ENCODE assay signal across 10 mouse cellular contexts in genomic region chr12:3843918-3844317, GRCm38 (mm10). TPM values are rescaled to one million over a fixed set of nuclear protein-coding genes. Genes with fewer than 3 reads are reported as not detected.
DNase-seq lines count a peak whose midpoint lies in the region; ATAC-seq and TF ChIP-seq lines count a peak whose summit lies in the region.
"Had no signal": no experiment of that assay in that cellular context is flagged by ENCODE, and none has a peak within 500 bp of the region (broad histone marks: within the 10 kb centered on the region; RNA-seq: fewer than 3 reads in every experiment).

No protein-coding gene starts in this region.

- peak overlapping the region; percentile 39; the same call in 1 of the 2 replicates for H3K27ac ChIP-seq in layer of hippocampus, adult 2 months
- H3K27ac ChIP-seq in embryonic facial prominence, embryonic 15.5 days (replicated peaks) = peak overlapping the region; percentile 59
- peak overlapping the region; percentile 48; the same call in 1 of the 2 replicates for H3K27ac ChIP-seq in hindbrain, postnatal 0 days
- H3K27ac ChIP-seq in olfactory bulb, adult 2 months (ENCODE audit: insufficient read depth, low read depth, low read length) = 0 out of 2 replicates have a peak overlapping the region, but pooled peaks have one; percentile 2

- no peaks in the 10 kb centered on the region for H3K27me3 ChIP-seq in embryonic facial prominence, embryonic 15.5 days
- H3K27me3 ChIP-seq in hindbrain, postnatal 0 days (ENCODE audit: insufficient read depth, low read length) = no peaks in the 10 kb centered on the region

- H3K4me3 ChIP-seq in layer of hippocampus, adult 2 months = no peak overlapping the region
- H3K4me3 ChIP-seq in embryonic facial prominence, embryonic 15.5 days (replicated peaks) = no peak overlapping the region
- H3K4me3 ChIP-seq in hindbrain, postnatal 0 days (ENCODE audit: low read length) = no peak overlapping the region
- H3K4me3 ChIP-seq in olfactory bulb, adult 2 months (ENCODE audit: insufficient read depth, low read depth, low read length) = no peak overlapping the region
- H3K4me3 ChIP-seq: myocyte had no signal

- H3K36me3 ChIP-seq in embryonic facial prominence, embryonic 15.5 days = peaks cover 42% of the 10 kb centered on the region
- peaks cover 12% of the 10 kb centered on the region; the same call in 1 of the 2 replicates for H3K36me3 ChIP-seq in hindbrain, postnatal 0 days (ENCODE audit: insufficient read depth, low read length)
- H3K36me3 ChIP-seq: G1E had no signal

- TF ChIP-seq POLR2A in olfactory bulb, adult 2 months (IDR thresholded peaks at IDR 0.05; ENCODE audit: insufficient read depth, low read depth, low read length) = no peak

- H3K9ac ChIP-seq in embryonic facial prominence, embryonic 15.5 days = no peak overlapping the region
- H3K9ac ChIP-seq in hindbrain, postnatal 0 days (replicated peaks; ENCODE audit: low read length) = no peak overlapping the region

- H3K4me1 ChIP-seq in embryonic facial prominence, embryonic 15.5 days = peaks cover 38% of the 10 kb centered on the region
- peaks cover 13% of the 10 kb centered on the region for H3K4me1 ChIP-seq in hindbrain, postnatal 0 days (ENCODE audit: insufficient read depth, low read length)
- H3K4me1 ChIP-seq in olfactory bulb, adult 2 months (ENCODE audit: control insufficient read depth, insufficient read depth, low read length) = peaks cover 37% of the 10 kb centered on the region

- ATAC-seq in embryonic facial prominence, embryonic 15.5 days (ENCODE audit: insufficient number of reproducible peaks, low FRiP score, low TSS enrichment, low read depth) = peak; percentile 15; the same call in 1 of the 2 replicates
- ATAC-seq in hindbrain, postnatal 0 days = no peak; the same call in 1 of the 2 replicates

- no peak for DNase-seq in layer of hippocampus, adult 2 months (ENCODE audit: low spot score in 2 of 2)
- no peak for DNase-seq in layer of hippocampus, postnatal 36 days
- DNase-seq in hindbrain, postnatal 0 days (ENCODE audit: low spot score) = no peak
- no peak for DNase-seq in left cerebral cortex, adult 11 months (ENCODE audit: low spot score)
- no peak for DNase-seq in left cerebral cortex, adult 18-20 months (ENCODE audit: low spot score in 2 of 2)
- DNase-seq: adrenal gland, postnatal 25 days had no signal

- TF ChIP-seq CTCF in layer of hippocampus, adult 2 months (conservative IDR thresholded peaks at IDR 0.05) = no peak
- TF ChIP-seq CTCF in hindbrain, postnatal 0 days (IDR thresholded peaks at IDR 0.05; ENCODE audit: low read depth) = no peak
- no peak for TF ChIP-seq CTCF in olfactory bulb, adult 2 months (IDR thresholded peaks at IDR 0.05; ENCODE audit: insufficient read depth, low read depth, low read length)

- no peak overlapping the region for H3K4me2 ChIP-seq in embryonic facial prominence, embryonic 15.5 days (replicated peaks)
- H3K4me2 ChIP-seq in hindbrain, postnatal 0 days (ENCODE audit: low read depth, low read length) = no peak overlapping the region

- WGBS in embryonic facial prominence, embryonic 15.5 days = 9% methylated on average over 7 of the region's 7 CpGs
- WGBS in hindbrain, postnatal 0 days = 30% methylated on average over 7 of the region's 7 CpGs
- 30% methylated on average over 7 of the region's 7 CpGs for WGBS in olfactory bulb, adult 2 months

- no peaks in the 10 kb centered on the region for H3K9me3 ChIP-seq in embryonic facial prominence, embryonic 15.5 days (replicated peaks)
- H3K9me3 ChIP-seq in hindbrain, postnatal 0 days (ENCODE audit: low read length) = no peaks in the 10 kb centered on the region
- H3K9me3 ChIP-seq: G1E had no signal

RNA-seq across cellular contexts. Expression of gene Dnmt3a, which starts 38.1 kb away (rescaled TPM):
- 10 to 100 TPM; 70.3 to 82.5 TPM for total RNA-seq in layer of hippocampus, adult 2 months (2021)
- total RNA-seq in layer of hippocampus, postnatal 36 days (2021) = 10 to 100 TPM; 75.4 to 79.8 TPM
- 114 and 135 TPM in 2 replicates for polyA plus RNA-seq in embryonic facial prominence, embryonic 15.5 days (2015; fragmentation: Nextera tagmentation; extraction: Ambion mirVana)
- 81.8 and 90.3 TPM in 2 replicates for total RNA-seq in hindbrain, postnatal 0 days (2014; rRNA removed)
- 133 and 134 TPM in 2 replicates for polyA plus RNA-seq in hindbrain, postnatal 0 days (2015; fragmentation: Nextera tagmentation; extraction: Ambion mirVana)
- not detected in 2 replicates for polyA plus RNA-seq in olfactory bulb, adult 2 months (2012; ENCODE audit: insufficient read depth, insufficient read length, low replicate concordance, missing spikeins)
- total RNA-seq in left cerebral cortex, adult 18-20 months (2021) = 10 to 100 TPM; 86.7 to 94.0 TPM

Comparison
In these comparisons a context has a peak if more than half of its experiments do, and no peak if none do; other contexts are left out.
1. H3K27ac ChIP-seq: peak in every context shown above with its lines; median percentile 59 in embryonic facial prominence, embryonic 15.5 days; 48 in hindbrain, postnatal 0 days; 39 in layer of hippocampus, adult 2 months; 2 in olfactory bulb, adult 2 months.